Mouse (Mus musculus): ENCODE data around the gene Cdt1.

Cdt1 gene

GRCm38 (mm10) chr8:122611295-122612133 lies 43.7 kb downstream of the Cdt1 start, which contains the start of the genes Galns and Trappc2l:
TSS of gene Galns (minus strand) at chr8:122611463.
TSS of gene Trappc2l (plus strand) at chr8:122611640.
- DNase-seq (ENCODE audit: low spot score in 2 of 2): peak; percentile 91 to 93

- no peak for DNase-seq (ENCODE audit: low spot score in 2 of 2)
These were observed 48.5 kb downstream of the Cdt1 start for GRCm38 (mm10) chr8:122616181-122616905.

GRCm38 (mm10) chr8:122617947-122618546 lies 50.2 kb downstream of the Cdt1 start:
- peak in 1 of 2 experiments; percentile 69 for DNase-seq (ENCODE audit: low spot score in 2 of 2)

GRCm38 (mm10) chr8:122618660-122619378 lies 51.0 kb downstream of the Cdt1 start:
- no peak for DNase-seq (ENCODE audit: low spot score in 2 of 2)

GRCm38 (mm10) chr8:122620446-122620845 lies 52.6 kb downstream of the Cdt1 start:
- no peak for DNase-seq (ENCODE audit: low spot score in 2 of 2)

GRCm38 (mm10) chr8:122622727-122623126 lies 54.9 kb downstream of the Cdt1 start, which contains the start of gene Pabpn1l:
TSS of gene Pabpn1l (minus strand) at chr8:122622739.
- no peak for DNase-seq (ENCODE audit: low spot score in 2 of 2)
